Mouse (Mus musculus) layer of hippocampus, postnatal 10 days (tissue): ENCODE results near the gene Olfr1451. TPM values are rescaled to one million over a fixed set of nuclear protein-coding genes. Genes with fewer than 3 reads are reported as not detected.
"Not testable (repeated sequence)": the region's sequence is repeated elsewhere in the genome, so short reads cannot be mapped to it uniquely, and the experiment has no call there.

Experiments used
- DNase-seq, 2 experiments: peaks; one replicate each; pipeline ENCODE4 v3.0.0; 2021; ENCODE audit warnings: low spot score in 2 of 2
- long read RNA-seq: library from polyadenylated mRNA; stranded (forward); transcript quantifications from one replicate; pipeline ENCODE4 v2.0.0, GENCODE M21; 2023
- total RNA-seq, 2 experiments: library from RNA; stranded (reverse); gene quantifications; 2 replicates each; pipeline ENCODE4 v1.2.3; 2021

Olfr1451 gene
- total RNA-seq, result not detected
- long read RNA-seq, result 0 reads

- no peak for DNase-seq
These were observed at the start of gene Olfr1451 for GRCm38 (mm10) chr19:12994714-12995113. Gene Olfr1451, plus strand, starts transcription at chr19:12995014.

- DNase-seq, result no peak
These were observed 44.9 kb upstream of the Olfr1451 start, which contains the start of gene Olfr1450 for GRCm38 (mm10) chr19:12949958-12950357. Gene Olfr1450, plus strand, starts transcription at chr19:12950258.

- not testable (repeated sequence) for DNase-seq
These were observed 24.7 kb upstream of the Olfr1451 start for GRCm38 (mm10) chr19:12970082-12970481.

- DNase-seq, result not testable (repeated sequence)
These were observed 2.5 kb upstream of the Olfr1451 start for GRCm38 (mm10) chr19:12992316-12992715.

GRCm38 (mm10) chr19:13028227-13028626, 33.4 kb downstream of the Olfr1451 start, which contains the start of gene Olfr1453:
Gene Olfr1453, minus strand, starts transcription at chr19:13028327.
- no peak for DNase-seq

Other genes starting within 250 kb of the Olfr1451 start
- gene Cntf, start 229.4 kb upstream of the Olfr1451 start, total RNA-seq, result 1 to 10 TPM; 3.1 to 3.2 TPM
- 10 to 100 TPM; 78.6 to 82.9 TPM for gene Zfp91, start 198.9 kb upstream of the Olfr1451 start, total RNA-seq
- gene Lpxn, start 198.8 kb upstream of the Olfr1451 start, total RNA-seq, result 1 to 10 TPM in 1 of 2 experiments, under 1 TPM in 1; 0.96 to 1.3 TPM
- gene Gm5244, start 148.3 kb upstream of the Olfr1451 start, total RNA-seq, result not detected
- gene Olfr1444, start 137.7 kb upstream of the Olfr1451 start, total RNA-seq, result not detected
- not detected for gene Olfr1445, start 111.2 kb upstream of the Olfr1451 start, total RNA-seq
- not detected for gene Olfr1446, start 101.5 kb upstream of the Olfr1451 start, total RNA-seq
- gene Olfr1447, start 91.3 kb upstream of the Olfr1451 start, total RNA-seq, result not detected
- gene Olfr1448, start 70.6 kb upstream of the Olfr1451 start, total RNA-seq, result not detected
- gene Olfr1449, start 64.2 kb upstream of the Olfr1451 start, total RNA-seq, result not detected
- gene Olfr1450, start 44.8 kb upstream of the Olfr1451 start, total RNA-seq, result not detected
- gene Olfr1453, start 33.3 kb downstream of the Olfr1451 start, total RNA-seq, result not detected
- gene Olfr1454, start 65.6 kb downstream of the Olfr1451 start, total RNA-seq, result not detected
- not detected for gene Olfr1457, start 102.9 kb downstream of the Olfr1451 start, total RNA-seq
- not detected for gene Olfr1458, start 111.8 kb downstream of the Olfr1451 start, total RNA-seq
- under 1 TPM; 0.22 to 0.23 TPM for gene Olfr1459, start 154.5 kb downstream of the Olfr1451 start, total RNA-seq
- gene Olfr1461, start 168.0 kb downstream of the Olfr1451 start, total RNA-seq, result not detected
- not detected for gene Olfr1462, start 190.7 kb downstream of the Olfr1451 start, total RNA-seq
- not detected for gene Olfr1463, start 236.3 kb downstream of the Olfr1451 start, total RNA-seq